Mouse (Mus musculus): Measurements from ENCODE around the gene Fam84b. TPM values are rescaled to one million over a fixed set of nuclear protein-coding genes. Genes with fewer than 3 reads are reported as not detected.
A peak's percentile ranks its signal among the peaks of the same experiment; 100 is the strongest.

Fam84b gene
- polyA plus RNA-seq, 1 experiment: 0.01 TPM

DNA sequence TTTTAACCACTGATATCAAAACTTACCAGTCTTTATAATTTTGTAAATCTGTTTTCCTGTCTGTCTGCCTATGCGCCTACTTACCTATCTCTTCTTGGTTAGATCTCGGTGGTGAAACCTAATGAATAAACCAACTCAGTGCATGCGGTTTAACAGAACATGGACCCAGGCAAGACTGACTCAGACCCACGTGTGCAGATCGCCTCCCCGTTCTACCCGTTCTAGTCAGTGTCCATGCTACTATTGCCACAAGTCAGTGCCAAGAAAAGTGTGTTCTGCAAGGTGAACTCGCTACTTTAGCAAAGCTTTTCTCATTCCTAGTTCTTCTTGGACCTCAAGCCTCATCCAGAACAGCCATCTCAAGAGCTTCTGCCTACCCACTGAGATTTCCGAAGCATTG lies 15.9 kb downstream of the Fam84b start:
- no peaks in the 10 kb centered on the region for H3K79me2 ChIP-seq (ENCODE audit: control insufficient read depth, insufficient read depth)
- no peaks in the 10 kb centered on the region for H3K36me3 ChIP-seq (ENCODE audit: control insufficient read depth, insufficient read depth)
- no peak overlapping the region for H3ac ChIP-seq (ENCODE audit: control insufficient read depth, insufficient read length, low read depth)
- no peak overlapping the region for H3K4me3 ChIP-seq (ENCODE audit: insufficient read depth, poor library complexity, severe bottlenecking)
- H3K27me3 ChIP-seq (ENCODE audit: control insufficient read depth, insufficient read depth, insufficient read length): no peaks in the 10 kb centered on the region
- no peaks in the 10 kb centered on the region for H3K79me3 ChIP-seq (ENCODE audit: low read depth)
- no peak for TF ChIP-seq CEBPB (IDR thresholded peaks at IDR 0.05; ENCODE audit: low read depth)
- no peak for TF ChIP-seq FOSL1 (IDR thresholded peaks at IDR 0.05; ENCODE audit: insufficient read depth, low read length, poor library complexity, severe bottlenecking)
- no peak for TF ChIP-seq CTCF (IDR thresholded peaks at IDR 0.05; ENCODE audit: control insufficient read depth, insufficient read depth, insufficient read length)
- TF ChIP-seq MYOG (IDR thresholded peaks at IDR 0.05; ENCODE audit: control insufficient read depth, extremely low read depth, insufficient read length): no peak
- no peak for TF ChIP-seq USF1 (IDR thresholded peaks at IDR 0.05; ENCODE audit: low read depth)
- TF ChIP-seq MYOD1 (IDR thresholded peaks at IDR 0.05; ENCODE audit: control insufficient read depth, insufficient read length, low read depth): no peak
- no peak for TF ChIP-seq MAX (IDR thresholded peaks at IDR 0.05)

DNA sequence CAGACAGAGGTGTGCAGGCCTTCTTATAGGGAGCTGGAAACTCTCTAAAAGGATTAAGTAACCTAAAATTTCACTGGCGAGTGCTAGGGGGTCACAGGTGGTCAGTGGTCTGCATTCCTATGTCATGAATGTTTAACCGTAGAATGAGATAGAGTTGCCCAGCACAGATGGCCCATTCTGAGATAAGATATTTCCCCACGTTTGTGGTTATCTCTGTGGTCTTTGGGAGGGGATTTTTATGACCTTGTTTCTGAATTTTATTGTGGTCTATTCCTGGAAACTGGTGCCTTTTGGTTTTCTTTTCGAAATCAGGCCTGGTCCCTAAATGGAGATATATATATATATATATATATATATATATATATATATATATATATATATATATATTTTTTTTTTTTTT lies 17.3 kb downstream of the Fam84b start:
- TF ChIP-seq FOSL1 (IDR thresholded peaks at IDR 0.05; ENCODE audit: insufficient read depth, low read length, poor library complexity, severe bottlenecking): no peak
- TF ChIP-seq MYOD1 (IDR thresholded peaks at IDR 0.05; ENCODE audit: control insufficient read depth, insufficient read length, low read depth): peak; percentile 27
- Histone ChIP-seq H3K4me3 (ENCODE audit: insufficient read depth, poor library complexity, severe bottlenecking) (no peak overlapping the region), H3K27me3 (ENCODE audit: control insufficient read depth, insufficient read depth, insufficient read length) (no peaks in the 10 kb centered on the region), H3ac (ENCODE audit: control insufficient read depth, insufficient read length, low read depth) (no peak overlapping the region), H3K36me3 (ENCODE audit: control insufficient read depth, insufficient read depth) (no peaks in the 10 kb centered on the region), H3K79me3 (ENCODE audit: low read depth) (no peaks in the 10 kb centered on the region), H3K79me2 (ENCODE audit: control insufficient read depth, insufficient read depth) (no peaks in the 10 kb centered on the region)

GRCm38 (mm10) chr15:60834598-60835571 lies 18.7 kb downstream of the Fam84b start:
- Histone ChIP-seq H3ac (ENCODE audit: control insufficient read depth, insufficient read length, low read depth) (no peak overlapping the region), H3K36me3 (ENCODE audit: control insufficient read depth, insufficient read depth) (no peaks in the 10 kb centered on the region), H3K27me3 (ENCODE audit: control insufficient read depth, insufficient read depth, insufficient read length) (no peaks in the 10 kb centered on the region), H3K79me2 (ENCODE audit: control insufficient read depth, insufficient read depth) (no peaks in the 10 kb centered on the region), H3K79me3 (ENCODE audit: low read depth) (no peaks in the 10 kb centered on the region), H3K4me3 (ENCODE audit: insufficient read depth, poor library complexity, severe bottlenecking) (no peak overlapping the region)
- TF ChIP-seq CTCF (IDR thresholded peaks at IDR 0.05; ENCODE audit: control insufficient read depth, insufficient read depth, insufficient read length) (no peak), MYOG (IDR thresholded peaks at IDR 0.05; ENCODE audit: control insufficient read depth, extremely low read depth, insufficient read length) (no peak), CEBPB (IDR thresholded peaks at IDR 0.05; ENCODE audit: low read depth) (no peak), MAX (IDR thresholded peaks at IDR 0.05) (no peak), MYOD1 (IDR thresholded peaks at IDR 0.05; ENCODE audit: control insufficient read depth, insufficient read length, low read depth) (no peak), FOSL1 (IDR thresholded peaks at IDR 0.05; ENCODE audit: insufficient read depth, low read length, poor library complexity, severe bottlenecking) (no peak)

DNA sequence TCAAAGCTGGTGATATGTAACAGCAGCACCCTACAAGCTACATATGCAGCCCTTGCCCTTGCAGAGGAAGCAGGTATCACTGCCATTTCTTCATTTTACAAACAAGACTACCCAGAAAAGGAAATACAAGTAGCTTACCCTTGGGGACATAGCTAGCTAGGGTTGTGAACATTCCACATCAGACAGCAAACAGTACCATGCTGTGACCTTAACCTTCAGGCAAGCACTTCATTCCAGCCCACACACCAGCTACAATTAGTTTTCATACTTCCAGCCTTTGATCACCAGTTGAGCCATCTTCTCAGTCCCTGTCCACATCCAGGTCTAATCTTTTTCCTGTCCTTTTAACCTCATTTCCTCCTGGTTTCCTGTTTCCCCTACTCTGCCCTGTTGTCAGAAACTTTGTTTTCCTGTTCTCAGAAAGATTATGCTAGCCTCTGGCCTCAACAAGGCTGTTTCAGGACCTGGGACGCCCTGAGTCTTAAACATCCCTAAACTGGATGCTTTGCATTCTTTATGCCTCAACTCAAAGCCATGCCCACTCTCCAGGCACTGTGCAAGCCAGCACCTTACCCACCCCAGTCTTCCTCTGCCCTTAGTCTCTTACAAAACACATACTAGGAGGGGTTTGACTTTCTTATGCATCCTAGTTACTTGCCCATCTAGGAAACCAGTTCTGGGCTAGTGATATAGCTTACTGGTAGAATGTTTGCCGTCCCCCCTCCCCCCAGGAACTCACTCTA lies 19.9 kb downstream of the Fam84b start:
- Histone ChIP-seq H3K79me2 (ENCODE audit: control insufficient read depth, insufficient read depth) (no peaks in the 10 kb centered on the region), H3K36me3 (ENCODE audit: control insufficient read depth, insufficient read depth) (no peaks in the 10 kb centered on the region), H3K4me3 (ENCODE audit: insufficient read depth, poor library complexity, severe bottlenecking) (no peak overlapping the region), H3ac (ENCODE audit: control insufficient read depth, insufficient read length, low read depth) (no peak overlapping the region), H3K27me3 (ENCODE audit: control insufficient read depth, insufficient read depth, insufficient read length) (no peaks in the 10 kb centered on the region), H3K79me3 (ENCODE audit: low read depth) (no peaks in the 10 kb centered on the region)
- TF ChIP-seq MYOG (IDR thresholded peaks at IDR 0.05; ENCODE audit: control insufficient read depth, extremely low read depth, insufficient read length) (no peak), FOSL1 (IDR thresholded peaks at IDR 0.05; ENCODE audit: insufficient read depth, low read length, poor library complexity, severe bottlenecking) (no peak), USF1 (IDR thresholded peaks at IDR 0.05; ENCODE audit: low read depth) (no peak), CTCF (IDR thresholded peaks at IDR 0.05; ENCODE audit: control insufficient read depth, insufficient read depth, insufficient read length) (no peak)

DNA sequence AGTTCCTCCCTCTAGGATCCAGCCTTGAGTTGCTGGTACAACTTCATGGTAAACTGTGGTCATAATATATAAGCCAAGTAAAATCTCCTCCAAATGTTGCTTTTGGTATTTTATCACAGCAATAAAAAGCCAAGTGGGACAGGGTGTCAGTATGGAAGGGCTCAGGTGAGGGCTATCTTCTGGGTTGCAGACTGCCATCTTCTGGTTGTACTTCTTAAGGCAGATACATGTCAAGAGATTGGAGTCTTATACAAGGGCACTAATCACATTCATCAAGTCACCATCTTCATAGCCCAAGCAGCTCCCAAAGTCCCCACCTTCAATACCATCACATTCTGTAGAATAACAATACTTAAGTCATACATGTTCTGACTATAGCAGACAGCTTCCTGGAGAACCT lies 21.0 kb downstream of the Fam84b start:
- TF ChIP-seq CEBPB (IDR thresholded peaks at IDR 0.05; ENCODE audit: low read depth) (no peak), FOSL1 (IDR thresholded peaks at IDR 0.05; ENCODE audit: insufficient read depth, low read length, poor library complexity, severe bottlenecking) (no peak), CTCF (IDR thresholded peaks at IDR 0.05; ENCODE audit: control insufficient read depth, insufficient read depth, insufficient read length) (no peak), MYOG (IDR thresholded peaks at IDR 0.05; ENCODE audit: control insufficient read depth, extremely low read depth, insufficient read length) (no peak)
- H3K27me3 ChIP-seq (ENCODE audit: control insufficient read depth, insufficient read depth, insufficient read length): no peaks in the 10 kb centered on the region
- H3ac ChIP-seq (ENCODE audit: control insufficient read depth, insufficient read length, low read depth): no peak overlapping the region
- H3K4me3 ChIP-seq (ENCODE audit: insufficient read depth, poor library complexity, severe bottlenecking): no peak overlapping the region
- H3K79me3 ChIP-seq (ENCODE audit: low read depth): no peaks in the 10 kb centered on the region
- H3K36me3 ChIP-seq (ENCODE audit: control insufficient read depth, insufficient read depth): no peaks in the 10 kb centered on the region
- H3K79me2 ChIP-seq (ENCODE audit: control insufficient read depth, insufficient read depth): no peaks in the 10 kb centered on the region

All from C2C12 (cell line).